Mouse (Mus musculus) mouse embryonic stem cell (cell line): ENCODE results near the gene Rgs6.

ENCODE experiments used
- in situ Hi-C, 2 experiments: fragments of 300-500 bp; cut with MboI; formaldehyde crosslinking; loops; 1 replicate in 1 of 2; 3 replicates in 1 of 2; pipeline ENCODE4 v1.14.3; 2019 to 2020; ENCODE audit warnings: low sequenced_read_pairs in 2 of 2, low pct_unique_long_range_greater_than_20kb in 1 of 2, mixed read lengths in 1 of 2; ENCODE audit not compliant: unreplicated experiment in 1 of 2

The Rgs6 gene

DNA sequence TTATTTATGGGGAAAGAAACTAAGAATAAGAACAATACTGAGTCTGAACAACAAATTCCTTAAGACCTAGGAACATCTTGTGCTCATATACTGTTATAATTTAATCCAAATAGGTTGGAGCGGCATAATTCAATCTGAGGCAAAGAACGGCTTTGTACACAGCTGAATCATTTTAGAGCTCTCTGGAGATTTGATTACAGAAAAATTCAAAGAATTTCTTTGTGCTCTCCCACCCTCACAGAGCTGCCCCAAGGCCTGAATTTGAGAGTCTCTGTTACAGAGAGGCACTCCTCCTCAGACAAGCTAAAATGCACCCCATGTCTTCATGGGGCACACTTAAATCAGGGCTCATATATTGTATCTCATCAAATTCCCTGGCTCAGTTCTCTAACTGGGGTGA lies 332.1 kb downstream of the Rgs6 start:
- in situ Hi-C loops = no loop called here

DNA sequence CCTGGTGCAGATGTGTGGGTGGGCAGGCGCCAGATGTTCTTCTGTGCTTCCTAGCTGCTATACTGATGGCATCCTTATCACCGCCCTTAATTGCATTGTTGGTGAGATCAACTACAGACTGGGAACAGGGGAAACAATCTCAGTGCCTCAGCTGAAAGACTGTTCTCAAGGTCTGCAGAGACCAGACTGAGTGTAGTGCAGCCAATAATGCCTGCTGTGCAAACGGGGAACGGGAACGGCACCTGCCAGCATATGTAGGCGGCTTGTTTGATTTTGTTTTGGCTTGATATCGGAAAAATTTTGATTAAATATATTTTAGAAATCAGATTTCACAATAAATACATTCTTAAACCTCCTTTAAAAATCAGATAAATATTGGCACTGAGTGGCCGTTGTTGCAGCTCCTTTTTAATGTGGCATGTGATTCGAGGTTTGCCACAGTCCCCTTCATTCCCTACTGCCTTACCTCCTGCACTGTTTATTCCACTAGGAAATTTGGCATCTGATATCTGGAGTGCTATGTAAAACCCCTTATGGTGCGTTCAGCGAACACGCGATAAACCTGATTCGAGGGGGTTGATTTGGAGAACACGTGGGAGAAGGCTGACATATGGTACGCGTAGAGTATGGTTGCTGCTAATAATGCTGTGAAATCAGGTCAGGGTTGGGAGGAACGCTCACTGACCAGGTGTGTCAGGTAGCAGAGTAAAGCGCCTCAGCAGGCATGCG lies 333.4 kb downstream of the Rgs6 start:
- in situ Hi-C loops = no loop called here

DNA sequence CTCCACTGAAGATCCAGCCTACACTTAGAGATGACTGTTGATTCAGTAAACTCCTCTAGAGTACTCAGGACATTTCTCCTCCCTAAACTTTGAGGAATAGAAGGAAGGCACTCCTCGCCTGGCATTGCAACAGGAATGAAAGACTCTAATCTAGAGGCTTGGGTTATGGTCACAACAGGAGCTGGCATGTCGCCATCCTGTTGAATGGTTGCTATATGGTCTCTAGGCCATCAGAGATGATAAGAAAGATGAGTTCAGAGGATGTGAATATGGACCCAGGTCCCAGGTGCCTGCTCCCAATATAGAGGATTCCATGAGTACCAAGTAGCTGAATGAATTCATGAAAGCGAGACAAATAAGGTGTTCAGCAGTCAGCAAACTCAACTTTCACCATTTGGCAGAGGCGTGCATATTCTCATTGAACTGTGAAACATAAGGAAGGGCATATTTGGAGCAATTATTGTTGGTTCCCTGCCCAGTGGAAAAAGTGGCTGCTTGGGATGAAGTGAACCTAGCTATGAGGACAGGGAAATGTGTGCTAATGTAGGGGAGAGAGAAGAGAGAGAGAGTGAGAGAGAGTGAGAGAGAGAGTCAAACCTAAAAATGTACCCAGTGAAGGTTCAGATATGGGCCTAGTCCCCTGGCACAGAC lies 334.9 kb downstream of the Rgs6 start:
- in situ Hi-C loops = no loop called here

DNA sequence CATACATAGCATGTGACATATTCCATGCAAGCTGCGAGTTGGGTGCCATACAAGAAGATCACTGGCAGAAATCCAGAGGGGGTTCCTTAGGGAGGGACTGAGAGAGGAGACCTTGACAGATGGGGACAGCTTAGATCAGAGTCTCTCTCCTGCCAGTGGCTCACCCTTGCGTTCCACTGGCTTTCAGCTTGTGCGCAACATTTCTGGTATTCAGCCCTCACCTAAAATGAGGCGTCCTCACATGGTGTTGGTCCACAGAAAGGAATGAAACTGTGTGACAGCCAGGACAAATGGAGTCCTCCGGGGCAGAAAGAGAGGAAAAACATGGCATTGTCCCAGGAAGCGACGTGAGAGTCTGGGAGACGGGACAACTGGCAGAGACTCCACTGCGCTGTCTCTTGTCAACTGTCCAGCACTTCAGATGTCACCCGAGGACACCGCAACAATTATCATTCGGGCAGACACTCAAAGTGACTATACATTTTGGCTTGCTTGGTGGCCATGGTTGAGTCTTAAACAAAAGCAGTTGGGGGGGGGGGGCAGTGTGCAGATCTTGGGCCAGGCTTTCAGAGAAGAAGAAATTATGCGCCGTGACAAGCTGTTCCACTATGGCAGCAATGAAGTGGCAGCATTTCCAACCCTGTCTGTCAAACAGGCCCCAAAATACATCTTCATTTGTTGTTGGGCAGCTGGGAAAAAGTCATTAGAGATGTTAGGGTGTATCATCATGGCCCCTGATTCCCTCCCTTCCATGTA lies 344.8 kb downstream of the Rgs6 start:
- in situ Hi-C loops = no loop called here

DNA sequence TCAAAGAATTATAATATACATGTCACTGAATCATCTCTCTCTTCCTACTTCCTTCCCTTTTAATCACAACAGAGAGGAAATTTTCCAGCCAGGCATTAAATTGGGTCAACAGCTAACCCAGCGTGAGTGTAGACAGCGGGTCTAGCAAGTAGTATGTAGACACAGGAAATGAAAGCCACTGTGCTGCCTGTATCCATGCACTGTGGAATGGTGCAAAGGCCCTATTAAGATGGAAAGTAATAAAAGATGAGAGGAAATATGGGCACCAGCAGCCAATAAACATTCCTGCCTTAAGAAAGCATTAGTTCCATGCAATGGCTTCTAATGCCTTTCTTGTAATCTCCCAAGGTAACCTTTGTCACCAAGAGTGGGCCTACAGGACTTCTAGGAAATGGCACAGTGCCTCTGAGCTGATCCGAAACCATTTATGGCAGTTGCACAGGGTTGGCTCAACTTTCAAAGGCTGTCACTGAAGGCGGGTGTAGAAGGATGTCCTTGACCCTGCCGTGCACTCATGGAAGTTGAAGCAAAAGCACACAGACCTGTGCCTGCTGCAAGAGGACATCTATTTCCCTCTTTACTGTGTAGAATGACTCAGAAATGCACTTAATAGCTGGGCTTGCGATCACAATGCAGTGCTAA lies 347.1 kb downstream of the Rgs6 start:
- in situ Hi-C loops = no loop called here

DNA sequence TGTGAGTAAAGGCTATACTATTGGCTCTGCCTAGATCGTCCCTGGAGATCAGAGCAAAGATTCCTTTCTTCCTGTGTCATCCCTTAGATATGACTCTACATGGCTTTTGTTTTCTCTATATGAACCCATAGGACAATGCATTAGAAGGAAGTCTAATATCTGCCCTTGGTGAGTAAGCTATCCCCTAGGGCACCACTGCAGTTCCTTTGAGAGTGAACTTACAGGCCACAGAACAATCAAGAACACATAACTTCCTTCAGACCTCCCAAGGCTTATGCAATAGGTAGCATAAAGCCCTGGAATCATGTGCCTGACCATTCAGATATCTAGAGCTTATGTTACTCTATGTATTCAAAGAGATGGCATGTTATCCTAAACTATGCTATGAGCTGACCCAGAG lies 347.7 kb downstream of the Rgs6 start:
- in situ Hi-C loops = no loop called here

DNA sequence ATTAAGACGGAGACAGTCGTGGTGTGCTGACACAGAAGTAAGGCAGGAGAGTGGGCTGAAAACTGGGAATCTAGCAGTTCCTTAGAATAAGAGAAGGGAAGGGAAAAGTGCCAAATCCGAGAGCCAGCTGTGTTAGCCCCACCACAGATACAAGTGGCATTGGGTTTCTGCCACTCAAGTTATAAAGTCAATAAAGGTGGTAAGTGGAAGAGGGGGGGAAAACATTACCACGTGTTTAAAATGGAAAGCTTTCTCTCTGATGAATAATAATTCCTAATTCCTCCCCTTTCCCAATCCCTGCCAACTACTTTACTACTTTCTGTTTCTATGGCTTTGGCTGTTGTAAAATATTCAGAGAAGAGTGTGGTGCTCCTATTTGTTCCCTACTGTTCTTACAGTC lies 352.4 kb downstream of the Rgs6 start:
- in situ Hi-C loops = no loop called here

DNA sequence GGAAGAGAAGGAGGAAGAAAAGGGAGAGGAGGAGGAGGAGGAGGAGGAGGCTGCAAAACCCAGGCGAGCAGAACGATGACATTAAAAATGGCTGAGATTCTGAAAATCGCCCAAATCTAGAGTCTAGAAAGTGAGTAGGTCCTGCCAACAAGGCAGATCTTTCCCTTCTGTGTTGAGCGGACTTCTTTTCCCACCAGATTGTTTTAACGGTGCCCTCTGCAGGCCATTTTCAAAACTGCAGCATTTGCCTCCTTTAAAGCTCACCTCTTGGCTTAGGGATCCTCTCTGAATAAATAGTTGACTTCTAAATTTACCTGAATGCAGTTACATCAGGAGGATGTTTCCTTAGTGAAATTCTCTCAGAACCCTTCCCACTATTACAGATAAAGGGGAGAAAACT lies 358.4 kb downstream of the Rgs6 start:
- in situ Hi-C loops = no loop called here

DNA sequence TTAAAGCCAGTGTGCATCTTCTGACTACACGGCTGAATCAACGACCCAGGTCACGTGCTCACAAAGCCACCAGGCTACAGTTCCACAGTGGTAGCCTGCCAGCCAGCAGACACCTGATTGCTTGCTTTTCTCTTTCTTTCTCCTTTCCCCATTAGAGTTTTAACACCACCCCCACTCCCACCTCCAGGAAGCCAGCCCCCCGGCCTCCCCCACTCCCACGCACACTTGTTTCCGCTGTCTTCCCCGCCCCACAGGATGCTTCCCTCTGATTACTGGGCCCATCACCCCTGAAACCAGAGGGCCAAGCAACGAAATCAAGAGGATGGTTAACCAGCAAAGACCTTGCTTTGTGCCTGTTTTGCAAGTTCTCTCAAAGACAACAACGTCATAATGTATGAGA lies 373.0 kb downstream of the Rgs6 start:
- in situ Hi-C loops = no loop called here

DNA sequence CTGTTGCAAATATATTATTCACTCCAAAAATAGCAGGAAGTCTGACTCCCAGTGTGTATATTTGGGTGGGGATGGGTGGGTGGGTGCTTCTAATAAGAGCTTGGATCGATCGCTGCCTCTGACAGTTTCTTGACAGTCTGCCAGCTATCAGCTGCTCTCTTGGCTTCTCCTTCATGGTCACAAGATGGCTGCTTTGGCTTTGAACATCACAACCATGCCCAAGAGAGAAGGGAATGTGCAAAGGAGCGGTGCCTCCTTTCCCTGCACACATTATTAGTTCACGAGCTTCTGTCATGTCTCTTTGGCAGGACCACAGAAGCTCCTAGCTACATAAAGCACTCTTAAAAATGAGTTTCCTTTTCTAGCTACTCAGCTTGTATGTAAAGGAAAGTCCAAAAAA lies 373.8 kb downstream of the Rgs6 start:
- in situ Hi-C loops = no loop called here

DNA sequence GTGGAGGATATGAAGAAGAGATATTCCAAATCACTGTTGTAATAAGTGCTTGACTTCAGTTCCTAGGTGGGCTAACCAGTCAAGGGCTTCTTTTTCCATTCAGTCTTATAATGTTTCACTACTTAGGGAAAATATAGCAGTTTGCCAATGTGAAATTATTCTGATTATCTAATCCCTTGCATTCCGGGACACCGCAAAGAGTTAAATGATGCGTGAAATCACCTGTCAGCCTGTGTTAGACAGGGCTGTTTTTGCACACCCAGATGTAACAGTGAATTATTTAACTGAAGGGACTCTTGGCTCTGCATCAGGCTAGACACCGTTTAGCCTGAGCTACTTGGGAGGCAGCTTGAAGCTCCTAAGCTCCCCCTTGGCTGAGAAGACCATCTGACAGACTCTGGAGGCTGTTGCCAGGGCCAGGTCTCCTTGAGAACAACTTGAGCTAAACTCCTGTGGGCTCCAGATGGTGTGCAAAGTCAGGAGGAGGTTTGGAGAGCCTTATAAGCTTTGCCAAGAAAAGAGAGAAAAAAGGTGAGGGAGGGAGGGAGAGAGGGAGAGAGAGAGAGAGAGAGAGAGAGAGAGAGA lies 382.5 kb downstream of the Rgs6 start:
- in situ Hi-C loops = no loop called here

DNA sequence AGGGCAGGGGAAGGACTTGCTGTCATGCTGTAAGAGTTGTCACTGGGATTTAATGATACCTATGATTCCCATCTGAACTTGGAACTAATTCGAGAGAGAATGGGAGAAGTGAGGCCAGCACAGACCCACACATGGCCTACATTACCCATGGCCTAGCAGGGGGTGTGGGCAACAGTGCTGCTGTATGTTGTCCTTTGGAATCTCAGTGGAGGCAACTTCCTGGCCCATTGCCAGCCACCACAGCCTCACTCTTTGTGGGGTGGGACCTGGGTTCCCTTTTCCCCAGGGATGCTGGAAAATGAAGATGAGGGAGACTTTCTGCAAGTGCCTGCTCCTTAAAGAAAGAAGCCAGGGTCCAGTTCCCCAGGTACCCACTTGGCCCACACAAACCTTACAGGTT lies 383.1 kb downstream of the Rgs6 start:
- in situ Hi-C loops = no loop called here

DNA sequence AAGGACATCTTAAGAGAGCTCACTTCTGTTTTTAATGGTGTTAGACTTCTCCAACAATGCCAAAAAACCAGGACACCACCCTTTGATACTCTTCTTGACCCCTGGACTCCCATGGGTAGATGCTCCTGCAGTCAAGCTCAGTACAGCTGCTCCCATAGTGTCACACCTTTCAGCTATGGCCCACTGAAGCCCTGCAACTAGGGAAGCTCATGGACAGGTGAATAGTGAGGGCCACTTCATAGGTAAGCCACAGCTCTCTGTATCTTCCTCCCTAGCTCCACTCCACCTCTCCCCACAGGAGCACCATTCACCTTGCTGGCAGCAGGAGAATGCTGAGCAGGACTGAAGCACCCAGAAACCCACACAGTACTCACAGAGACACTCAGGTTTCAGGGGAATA lies 384.6 kb downstream of the Rgs6 start:
- in situ Hi-C loops = no loop called here

DNA sequence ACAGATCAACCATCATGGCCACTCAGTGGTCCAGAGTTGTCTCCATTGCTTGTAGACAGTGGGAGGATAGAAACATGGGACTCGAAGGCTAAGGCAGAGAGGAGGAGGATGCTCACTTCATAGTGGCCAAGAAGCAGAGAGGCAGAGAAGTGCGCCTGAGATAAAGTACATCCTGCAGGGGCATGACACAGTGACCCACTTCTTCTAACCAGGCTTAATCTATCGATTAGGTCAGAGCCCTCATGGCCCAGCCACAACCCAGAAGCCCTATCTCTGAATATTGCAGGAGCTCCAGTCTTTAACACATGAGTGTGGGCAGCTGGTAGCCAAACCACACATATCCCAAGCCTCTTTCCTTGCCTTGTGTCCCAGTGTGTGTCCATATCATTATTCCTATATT lies 385.7 kb downstream of the Rgs6 start:
- in situ Hi-C loops = no loop called here

DNA sequence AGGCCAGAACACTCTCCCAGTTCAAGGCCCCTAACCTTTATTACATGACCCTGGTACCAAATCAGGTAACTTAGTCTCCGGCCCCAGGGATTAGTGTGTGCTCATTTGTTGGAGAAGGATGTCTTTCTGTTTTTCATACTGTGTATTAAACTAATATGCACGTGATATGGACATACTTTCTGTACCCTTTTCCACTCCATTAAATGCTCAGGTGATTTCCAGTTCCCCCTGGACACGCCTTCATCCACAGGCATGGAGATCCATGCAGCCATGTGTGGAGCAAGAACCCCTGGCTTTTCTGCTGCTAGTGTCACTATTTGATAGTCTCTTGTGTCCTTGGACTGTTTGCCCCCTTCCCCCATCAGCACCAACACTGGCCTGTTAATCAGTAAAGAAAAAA lies 390.2 kb downstream of the Rgs6 start:
- in situ Hi-C loops = no loop called here

DNA sequence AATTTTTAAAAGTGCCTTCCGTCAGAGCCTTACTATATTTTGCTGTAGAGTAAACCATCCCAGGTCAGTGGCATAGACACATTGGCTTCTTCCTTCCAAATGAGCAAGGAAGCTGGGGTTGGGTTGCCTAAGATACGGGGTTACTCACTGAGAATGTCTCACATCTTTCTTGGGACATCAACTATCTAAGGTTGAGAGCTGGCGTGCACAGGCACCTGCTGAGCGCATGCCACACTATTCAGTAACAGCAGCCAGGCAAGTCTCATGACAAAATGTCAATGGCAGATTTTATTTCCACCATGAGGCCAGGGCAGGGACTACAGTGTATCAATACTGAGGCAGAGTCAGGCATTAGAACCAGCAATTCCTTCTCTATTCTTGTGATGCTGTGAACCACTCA lies 394.6 kb downstream of the Rgs6 start:
- in situ Hi-C loops = no loop called here

DNA sequence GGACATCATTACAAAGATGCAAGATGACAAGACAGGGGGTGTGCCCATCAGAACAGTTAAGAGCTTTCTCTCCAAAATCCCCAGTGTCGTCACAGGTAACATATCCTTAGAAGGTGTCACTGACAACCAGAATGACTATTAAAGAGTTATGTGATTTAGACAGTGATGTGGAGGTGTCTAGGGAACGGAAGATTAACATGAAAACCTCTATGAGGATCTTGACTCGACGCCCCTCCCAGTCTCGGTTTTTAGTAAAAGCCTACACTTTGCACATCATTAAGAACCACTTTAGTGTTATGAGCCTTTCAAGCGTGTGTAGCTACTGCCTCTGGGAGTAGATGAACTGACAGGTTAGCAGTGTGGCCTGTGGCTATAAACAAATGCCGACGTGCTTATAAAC lies 397.2 kb downstream of the Rgs6 start:
- in situ Hi-C loops = no loop called here

DNA sequence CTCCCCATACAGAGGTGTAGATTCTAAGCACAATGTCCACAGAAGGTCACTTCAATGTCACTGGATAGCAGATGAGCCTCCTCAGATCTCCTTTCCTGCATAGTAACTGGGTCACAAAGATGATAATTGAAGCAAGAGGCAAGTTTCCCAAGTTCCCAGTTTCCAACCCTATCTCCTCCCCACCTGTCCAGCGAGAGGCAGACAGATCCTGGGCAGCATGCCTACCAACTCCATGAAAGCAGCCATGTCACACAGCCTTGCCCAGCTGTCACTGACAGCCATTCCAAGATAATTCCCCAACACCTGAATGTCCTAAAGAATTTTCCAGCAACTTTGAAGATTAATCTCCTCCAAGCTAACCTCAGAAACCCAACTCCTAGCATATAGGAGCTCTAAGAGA lies 399.6 kb downstream of the Rgs6 start:
- in situ Hi-C loops = no loop called here

DNA sequence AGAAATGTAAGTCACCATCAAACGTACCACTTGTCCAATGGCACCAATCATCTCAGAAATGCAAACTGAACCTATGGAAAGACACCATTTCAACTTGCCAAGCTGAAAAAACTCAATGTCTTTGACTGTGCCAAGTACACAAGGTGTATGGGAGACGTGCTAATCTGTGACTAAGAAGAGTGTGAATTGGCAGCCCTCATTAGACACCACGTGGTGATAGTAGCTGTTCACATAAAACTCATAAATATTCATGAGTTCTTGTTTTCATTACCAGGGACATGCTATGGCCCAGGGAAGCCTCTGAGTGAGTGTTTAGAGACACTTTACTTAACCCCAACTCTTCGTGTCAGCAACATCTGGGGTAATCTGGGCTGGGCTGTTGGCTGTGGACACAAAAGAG lies 405.8 kb downstream of the Rgs6 start:
- in situ Hi-C loops = no loop called here
